Mouse (Mus musculus) limb, embryonic 11.5 days (tissue): Measurements from ENCODE around the gene Mcf2l. TPM values are rescaled to one million over a fixed set of nuclear protein-coding genes. Genes with fewer than 3 reads are reported as not detected.

Experiments
- ATAC-seq: fragments of 200-750 bp; cut with Nextera tagmentation; 2 replicates; pipeline ENCODE4 v1.8.0; 2017; ENCODE audit warnings: low read depth; ENCODE audit not compliant: insufficient number of reproducible peaks, low FRiP score, low TSS enrichment
- DNase-seq: peaks from one replicate; pipeline ENCODE4 v3.0.0-alpha.2; 2015; ENCODE audit warnings: low spot score
- H3K27ac ChIP-seq: fragments of 300-500 bp; sonication (generic); replicated peaks from 2 replicates; pipeline ENCODE4 v1.5.1; 2014; ENCODE audit warnings: low read depth, mild to moderate bottlenecking, low read length
- H3K27me3 ChIP-seq: fragments of 300-500 bp; sonication (generic); 2 replicates; pipeline ENCODE4 v1.6.1; 2014; ENCODE audit warnings: mild to moderate bottlenecking, low read length, mixed read lengths; ENCODE audit not compliant: control insufficient read depth, insufficient read depth
- H3K36me3 ChIP-seq: fragments of 300-500 bp; sonication (generic); 2 replicates; pipeline ENCODE4 v1.6.1; 2014; ENCODE audit warnings: mild to moderate bottlenecking, low read length, moderate library complexity, mixed read lengths; ENCODE audit not compliant: control insufficient read depth, insufficient read depth
- H3K4me1 ChIP-seq: fragments of 300-500 bp; sonication (generic); 2 replicates; pipeline ENCODE4 v1.6.1; 2014; ENCODE audit warnings: low read length, mixed read lengths; ENCODE audit not compliant: control insufficient read depth, insufficient read depth
- H3K4me2 ChIP-seq: fragments of 300-500 bp; sonication (generic); 2 replicates; pipeline ENCODE4 v1.6.1; 2014; ENCODE audit warnings: low read depth, mild to moderate bottlenecking, moderate library complexity; ENCODE audit not compliant: severe bottlenecking
- H3K4me3 ChIP-seq: fragments of 300-500 bp; sonication (generic); 2 replicates; pipeline ENCODE4 v1.5.1; 2014; ENCODE audit warnings: low read depth, low read length
- H3K9ac ChIP-seq: fragments of 300-500 bp; sonication (generic); 2 replicates; pipeline ENCODE4 v1.6.1; 2014; ENCODE audit warnings: mild to moderate bottlenecking, low read length
- H3K9me3 ChIP-seq: fragments of 300-500 bp; sonication (generic); 2 replicates; pipeline ENCODE4 v1.6.1; 2016; ENCODE audit warnings: low read length; ENCODE audit not compliant: control insufficient read depth
- WGBS: fragments of 180-500 bp; shearing (Covaris S2); extraction: QIAGEN DNeasy Blood & Tissue Kit; methylation state at CpG from one replicate; pipeline ENCODE4 v1.1.7; 2014; 5-methylcytosine and 5-hydroxymethylcytosine counted together
- polyA plus RNA-seq: library from polyadenylated mRNA; unstranded; fragments of >200 nt; fragmentation: Nextera tagmentation; extraction: Ambion mirVana; gene quantifications from 2 replicates; pipeline ENCODE4 v1.2.1, GENCODE M21; 2014

Gene Mcf2l
- polyA plus RNA-seq, 1 experiment from 2014 or later = 9.4 TPM

- no peaks in the 10 kb centered on the region for H3K36me3 ChIP-seq
- H3K27me3 ChIP-seq = no peaks in the 10 kb centered on the region
- H3K27ac ChIP-seq = peak overlapping the region; percentile 52; the same call in 1 of the 2 replicates
- no peak overlapping the region for H3K4me2 ChIP-seq
- H3K4me3 ChIP-seq = no peak overlapping the region
- H3K4me1 ChIP-seq = peaks cover 16% of the 10 kb centered on the region
- peak; percentile 68; the same call in 1 of the 2 replicates for ATAC-seq
- peaks cover 3% of the 10 kb centered on the region; the same call in 1 of the 2 replicates for H3K9me3 ChIP-seq
- DNase-seq = peak; percentile 68
- WGBS = 27% methylated on average over 5 of the region's 5 CpGs
- 0 out of 2 replicates have a peak overlapping the region, but pooled peaks have one; percentile 27 for H3K9ac ChIP-seq
Observed at GRCm38 (mm10) chr8:12912011-12912410, 38.4 kb downstream of the Mcf2l start.

- Histone ChIP-seq H3K4me3 (peak overlapping the region; percentile 45), H3K9ac (peak overlapping the region; percentile 59), H3K36me3 (no peaks in the 10 kb centered on the region), H3K4me1 (peaks cover 16% of the 10 kb centered on the region), H3K9me3 (peaks cover 3% of the 10 kb centered on the region; the same call in 1 of the 2 replicates), H3K4me2 (peak overlapping the region; percentile 78), H3K27ac (no peak overlapping the region), H3K27me3 (no peaks in the 10 kb centered on the region)
- ATAC-seq (peak; percentile 58; the same call in 1 of the 2 replicates), DNase-seq (peak; percentile 71)
- WGBS = 19% methylated on average over 42 of the region's 42 CpGs
Observed at GRCm38 (mm10) chr8:12915187-12916006, 41.8 kb downstream of the Mcf2l start.

- Histone ChIP-seq H3K9ac (peak overlapping the region; percentile 40), H3K4me3 (peak overlapping the region; percentile 45), H3K4me1 (peaks cover 16% of the 10 kb centered on the region), H3K9me3 (peaks cover 3% of the 10 kb centered on the region; the same call in 1 of the 2 replicates), H3K36me3 (no peaks in the 10 kb centered on the region), H3K27me3 (no peaks in the 10 kb centered on the region), H3K27ac (no peak overlapping the region), H3K4me2 (peak overlapping the region; percentile 78)
- WGBS = 72% methylated on average over 16 of the region's 16 CpGs
- ATAC-seq (no peak), DNase-seq (no peak)
Observed at GRCm38 (mm10) chr8:12916156-12916900, 42.7 kb downstream of the Mcf2l start.

- Histone ChIP-seq H3K4me3 (no peak overlapping the region), H3K9me3 (peaks cover 3% of the 10 kb centered on the region; the same call in 1 of the 2 replicates), H3K4me1 (peaks cover 9% of the 10 kb centered on the region), H3K36me3 (no peaks in the 10 kb centered on the region), H3K27me3 (no peaks in the 10 kb centered on the region), H3K27ac (no peak overlapping the region), H3K9ac (no peak overlapping the region), H3K4me2 (no peak overlapping the region)
- ATAC-seq = no peak
- 80% methylated on average over 3 of the region's 3 CpGs for WGBS
- no peak for DNase-seq
Observed at GRCm38 (mm10) chr8:12917029-12917428, 43.4 kb downstream of the Mcf2l start.

DNA sequence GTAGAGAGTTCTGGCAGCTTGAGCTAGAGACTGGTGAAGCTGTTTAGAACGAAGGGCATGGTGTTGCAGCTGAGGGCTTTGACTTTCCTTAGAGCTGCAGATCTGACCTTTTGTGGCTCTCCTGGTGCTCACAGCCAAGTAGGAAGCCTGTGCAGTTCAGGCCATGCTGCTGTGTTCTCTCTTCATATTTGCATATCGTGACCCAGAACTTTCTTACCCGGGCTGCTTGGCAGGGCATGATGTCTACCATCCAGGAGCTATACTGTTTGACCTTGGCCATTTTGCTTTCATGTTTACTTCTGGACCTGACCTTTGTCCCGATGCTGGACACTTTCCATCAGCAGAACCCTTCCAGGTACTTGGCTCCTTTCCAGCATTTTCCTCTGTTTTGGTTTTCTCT is 44.2 kb downstream of the Mcf2l start:
- H3K4me1 ChIP-seq = peaks cover 5% of the 10 kb centered on the region; the same call in 1 of the 2 replicates
- 86% methylated on average over 4 of the region's 4 CpGs for WGBS

DNA sequence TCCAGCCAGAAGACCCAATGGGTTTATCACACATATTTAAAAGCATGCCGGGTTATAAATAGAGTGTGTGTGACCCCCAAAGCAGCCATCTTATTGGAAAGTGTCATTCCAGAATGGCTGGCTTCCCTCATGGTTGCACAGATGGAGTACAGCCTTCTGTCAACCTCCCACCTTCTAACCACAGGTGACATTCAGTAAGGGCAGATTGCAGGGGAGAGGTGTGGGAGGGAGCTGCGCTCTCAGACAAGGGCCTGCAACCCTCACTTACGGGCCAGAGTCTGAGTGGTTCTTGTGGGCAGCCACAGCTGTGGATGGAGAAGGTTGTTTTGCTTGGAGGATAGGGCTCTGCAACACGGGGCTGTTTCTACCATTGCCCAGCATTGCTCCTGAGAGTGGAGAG is 47.0 kb downstream of the Mcf2l start:
- no peak overlapping the region for H3K4me2 ChIP-seq
- H3K27ac ChIP-seq = no peak overlapping the region
- DNase-seq (no peak), ATAC-seq (no peak)
- no peaks in the 10 kb centered on the region for H3K9me3 ChIP-seq
- WGBS = 97% methylated on average over 4 of the region's 4 CpGs
- no peaks in the 10 kb centered on the region for H3K36me3 ChIP-seq
- no peak overlapping the region for H3K4me3 ChIP-seq
- H3K4me1 ChIP-seq = peaks cover 5% of the 10 kb centered on the region; the same call in 1 of the 2 replicates
- H3K9ac ChIP-seq = no peak overlapping the region
- no peaks in the 10 kb centered on the region for H3K27me3 ChIP-seq

More for the DNA sequence above, 44.2 kb downstream of the Mcf2l start:
- no peaks in the 10 kb centered on the region for H3K27me3 ChIP-seq
- no peak overlapping the region for H3K4me3 ChIP-seq
- H3K36me3 ChIP-seq = no peaks in the 10 kb centered on the region
- peaks cover 3% of the 10 kb centered on the region; the same call in 1 of the 2 replicates for H3K9me3 ChIP-seq
- no peak overlapping the region for H3K9ac ChIP-seq
- H3K4me2 ChIP-seq = no peak overlapping the region
- ATAC-seq (no peak), DNase-seq (no peak)
- H3K27ac ChIP-seq = no peak overlapping the region

DNA sequence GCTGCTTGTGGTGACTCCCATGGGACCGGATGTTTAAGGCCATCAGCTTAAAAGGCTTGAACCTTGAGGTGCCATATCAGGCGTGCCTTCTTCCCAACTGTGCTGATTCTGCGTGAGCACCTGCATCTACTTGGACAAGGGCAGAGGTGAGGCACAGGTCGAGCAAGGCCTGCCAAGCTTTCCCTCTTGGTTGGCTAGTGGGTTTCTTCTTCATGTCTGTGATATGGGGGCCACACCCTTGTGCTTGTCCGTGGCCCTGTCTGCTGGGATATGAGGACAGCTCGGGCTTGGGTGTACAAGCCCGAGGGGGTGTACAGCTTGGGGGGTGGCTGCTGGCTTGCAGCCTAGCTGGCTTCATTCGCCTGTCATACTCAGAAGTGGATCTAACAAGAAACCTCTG is 51.4 kb downstream of the Mcf2l start:
- Histone ChIP-seq H3K27me3 (no peaks in the 10 kb centered on the region), H3K4me2 (no peak overlapping the region), H3K9ac (no peak overlapping the region), H3K4me3 (no peak overlapping the region), H3K36me3 (no peaks in the 10 kb centered on the region), H3K9me3 (no peaks in the 10 kb centered on the region), H3K27ac (no peak overlapping the region), H3K4me1 (0 out of 2 replicates have a peak, but pooled peaks cover 2% of the 10 kb centered on the region)
- DNase-seq = no peak
- 85% methylated on average over 8 of the region's 8 CpGs for WGBS
- no peak for ATAC-seq

DNA sequence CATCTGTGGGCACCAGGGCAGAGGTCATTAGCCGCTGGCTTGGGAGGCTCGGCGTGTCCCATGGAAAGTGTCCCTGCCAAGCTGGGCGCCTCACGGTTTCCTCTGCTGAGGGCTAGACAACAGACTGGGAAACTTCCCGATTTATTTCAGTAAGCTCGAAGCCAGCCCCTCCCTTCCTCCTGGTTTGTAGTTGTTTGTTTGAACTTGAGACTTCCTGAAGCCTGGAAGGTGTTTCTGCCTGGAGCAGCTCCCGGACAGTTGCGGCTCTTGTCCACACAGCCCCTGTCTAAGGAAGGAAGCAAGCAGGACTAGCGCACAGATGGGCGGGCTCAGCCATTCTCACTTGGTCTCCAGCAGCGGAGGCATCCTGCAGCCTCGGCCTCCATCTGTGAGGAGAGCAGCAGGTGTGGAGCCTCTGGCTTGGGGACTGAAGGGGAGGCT is 52.4 kb downstream of the Mcf2l start:
- Histone ChIP-seq H3K27me3 (no peaks in the 10 kb centered on the region), H3K27ac (no peak overlapping the region)
- no peak for ATAC-seq

More for the DNA sequence above, 52.4 kb downstream of the Mcf2l start:
- Histone ChIP-seq H3K4me3 (no peak overlapping the region), H3K9ac (no peak overlapping the region), H3K36me3 (no peaks in the 10 kb centered on the region), H3K9me3 (no peaks in the 10 kb centered on the region), H3K4me1 (0 out of 2 replicates have a peak, but pooled peaks cover 2% of the 10 kb centered on the region), H3K4me2 (no peak overlapping the region)
- WGBS = 67% methylated on average over 13 of the region's 13 CpGs
- DNase-seq = no peak
